Mouse (Mus musculus) lung, postnatal 0 days (tissue): Measurements from ENCODE around the gene Hps3. TPM values are rescaled to one million over a fixed set of nuclear protein-coding genes. Genes with fewer than 3 reads are reported as not detected.
"Not testable (repeated sequence)": the region's sequence is repeated elsewhere in the genome, so short reads cannot be mapped to it uniquely, and the experiment has no call there.

Experiments used
- ATAC-seq: fragments of 200-750 bp; cut with Nextera tagmentation; 2 replicates; pipeline ENCODE4 v1.8.0; 2017; ENCODE audit warnings: moderate library complexity
- DNase-seq: peaks from one replicate; pipeline ENCODE4 v3.0.0-alpha.2; 2016; ENCODE audit warnings: low spot score
- H3K27ac ChIP-seq: fragments of 300-500 bp; sonication (generic); 2 replicates; pipeline ENCODE4 v1.5.1; 2014; ENCODE audit warnings: antibody characterized with exemption, mild to moderate bottlenecking, low read length, mixed read lengths
- H3K27me3 ChIP-seq: fragments of 300-500 bp; sonication (generic); replicated peaks from 2 replicates; pipeline ENCODE4 v1.6.1; 2014; ENCODE audit warnings: low read length, mixed read lengths; ENCODE audit not compliant: insufficient read depth
- H3K36me3 ChIP-seq: fragments of 300-500 bp; sonication (generic); 2 replicates; pipeline ENCODE4 v1.6.1; 2014; ENCODE audit warnings: low read length, mixed read lengths; ENCODE audit not compliant: insufficient read depth
- H3K4me1 ChIP-seq: fragments of 300-500 bp; sonication (generic); 2 replicates; pipeline ENCODE4 v1.6.1; 2014; ENCODE audit warnings: antibody characterized with exemption, low read depth, low read length, mixed read lengths; ENCODE audit not compliant: insufficient read depth
- H3K4me2 ChIP-seq: fragments of 300-500 bp; sonication (generic); replicated peaks from 2 replicates; pipeline ENCODE4 v1.6.1; 2014; ENCODE audit warnings: low read depth, mild to moderate bottlenecking, low read length, moderate library complexity, mixed read lengths
- H3K4me3 ChIP-seq: fragments of 300-500 bp; sonication (generic); 2 replicates; pipeline ENCODE4 v1.5.1; 2014; ENCODE audit warnings: low read depth, low read length
- H3K9ac ChIP-seq: fragments of 300-500 bp; sonication (generic); replicated peaks from 2 replicates; pipeline ENCODE4 v1.6.1; 2014; ENCODE audit warnings: low read depth, mild to moderate bottlenecking
- H3K9me3 ChIP-seq: fragments of 300-500 bp; sonication (generic); 2 replicates; pipeline ENCODE4 v1.6.1; 2016; ENCODE audit warnings: low read length, mixed read lengths
- CTCF ChIP-seq: IDR thresholded peaks from 2 replicates; pipeline ENCODE4 v1.5.1; 2016; ENCODE audit warnings: antibody characterized with exemption, mild to moderate bottlenecking
- EP300 ChIP-seq: IDR thresholded peaks from 2 replicates; pipeline ENCODE4 v1.6.1; 2016; ENCODE audit warnings: antibody characterized with exemption, mild to moderate bottlenecking, control low read depth
- WGBS: fragments of 180-500 bp; shearing (Covaris S2); extraction: QIAGEN DNeasy Blood & Tissue Kit; methylation state at CpG from one replicate; pipeline ENCODE4 v1.1.7; 2014; 5-methylcytosine and 5-hydroxymethylcytosine counted together
- polyA plus RNA-seq: library from polyadenylated mRNA; unstranded; fragments of >200 nt; fragmentation: Nextera tagmentation; extraction: Ambion mirVana; gene quantifications from 2 replicates; pipeline ENCODE4 v1.2.1, GENCODE M21; 2015

Hps3 gene
- polyA plus RNA-seq, 1 experiment from 2014 or later, result 10.1 TPM

GRCm38 (mm10) chr3:19956885-19957284 lies 78.2 kb downstream of the Hps3 start, which contains the start of gene Cp:
Cp (plus strand) TSS chr3:19957054.
- Histone ChIP-seq H3K4me1 (no peaks in the 10 kb centered on the region; the same call in 1 of the 2 replicates), H3K27ac (peak within 1 kb of the TSS; percentile 43), H3K4me3 (peak within 1 kb of the TSS; percentile 20), H3K9me3 (no peaks in the 10 kb centered on the region), H3K9ac (peak within 1 kb of the TSS; percentile 20; the same call in 1 of the 2 replicates), H3K4me2 (peak within 1 kb of the TSS; percentile 33), H3K36me3 (no peaks in the 10 kb centered on the region), H3K27me3 (no peaks in the 10 kb centered on the region)
- WGBS, result 35% methylated on average over 5 of the region's 5 CpGs
- TF ChIP-seq EP300 (no peak), CTCF (no peak)
- ATAC-seq (no peak), DNase-seq (peak; percentile 68)

DNA sequence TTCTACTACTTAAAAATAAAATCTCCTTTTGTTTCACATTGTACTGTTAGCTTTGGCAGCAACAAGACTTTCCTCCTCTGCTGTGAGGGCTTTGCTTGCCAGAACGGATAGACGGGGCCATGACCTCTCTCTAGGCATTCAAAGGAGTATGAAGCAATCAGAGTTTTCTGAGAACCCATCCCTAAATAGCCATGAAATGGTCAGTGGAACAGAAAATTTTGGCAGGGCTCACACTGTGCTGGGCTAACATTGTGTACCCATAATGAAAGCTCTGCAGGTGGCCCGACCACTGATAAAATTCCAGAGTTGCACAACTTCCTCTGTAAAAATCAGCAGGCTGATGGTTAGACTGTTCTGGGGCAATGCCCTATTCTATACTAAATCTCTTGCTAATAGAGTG lies 81.2 kb downstream of the Hps3 start:
- Histone ChIP-seq H3K36me3 (no peaks in the 10 kb centered on the region), H3K4me2 (no peak overlapping the region), H3K9me3 (no peaks in the 10 kb centered on the region), H3K9ac (no peak overlapping the region), H3K4me1 (no peaks in the 10 kb centered on the region; the same call in 1 of the 2 replicates), H3K27ac (0 out of 2 replicates have a peak overlapping the region, but pooled peaks have one; percentile 38), H3K4me3 (no peak overlapping the region), H3K27me3 (no peaks in the 10 kb centered on the region)
- ATAC-seq (peak; percentile 95), DNase-seq (peak; percentile 96)
- 11% methylated on average over 3 of the region's 3 CpGs for WGBS
- TF ChIP-seq CTCF (no peak), EP300 (peak; percentile 96)

- TF ChIP-seq CTCF (no peak), EP300 (no peak)
- ATAC-seq, result 0 out of 2 replicates have a peak, but pooled peaks have one; percentile 3
Measured at GRCm38 (mm10) chr3:19953425-19953824, 81.7 kb downstream of the Hps3 start.

GRCm38 (mm10) chr3:19949401-19949800 lies 85.7 kb downstream of the Hps3 start:
- not testable (repeated sequence) for H3K4me1 ChIP-seq, H3K9ac ChIP-seq, H3K27ac ChIP-seq, DNase-seq, H3K4me2 ChIP-seq, H3K27me3 ChIP-seq, ATAC-seq, H3K9me3 ChIP-seq, H3K4me3 ChIP-seq, H3K36me3 ChIP-seq
- 80% methylated on average over 1 of the region's 1 CpGs for WGBS

More at GRCm38 (mm10) chr3:19953425-19953824, 81.7 kb downstream of the Hps3 start:
- Histone ChIP-seq H3K4me1 (no peaks in the 10 kb centered on the region; the same call in 1 of the 2 replicates), H3K9me3 (no peaks in the 10 kb centered on the region), H3K27me3 (no peaks in the 10 kb centered on the region), H3K4me2 (no peak overlapping the region), H3K36me3 (no peaks in the 10 kb centered on the region), H3K27ac (peak overlapping the region; percentile 64), H3K4me3 (no peak overlapping the region), H3K9ac (no peak overlapping the region)
- WGBS, result 32% methylated on average over 1 of the region's 1 CpGs
- DNase-seq, result no peak

DNA sequence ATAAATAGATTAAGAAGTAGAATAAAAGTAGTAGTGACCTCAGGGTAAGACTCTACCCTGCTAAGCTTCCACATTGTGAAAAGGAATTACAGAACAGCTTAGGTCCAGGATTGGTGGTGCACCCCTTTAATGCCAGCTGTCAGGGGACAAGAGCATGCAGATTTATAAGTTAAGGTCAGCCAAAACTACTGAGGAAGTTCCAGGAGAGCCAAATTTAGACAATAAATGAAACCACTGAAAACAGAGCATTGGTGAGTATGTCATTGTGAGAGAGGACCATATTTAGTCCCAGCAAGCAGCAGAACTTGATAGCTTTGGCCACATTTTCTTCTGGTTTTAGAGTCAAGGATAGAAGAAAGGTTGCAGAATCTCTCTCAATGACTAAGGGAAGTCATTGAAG lies 86.6 kb downstream of the Hps3 start:
- Histone ChIP-seq H3K27ac (no peak overlapping the region), H3K4me1 (no peaks in the 10 kb centered on the region; the same call in 1 of the 2 replicates), H3K4me3 (no peak overlapping the region), H3K36me3 (no peaks in the 10 kb centered on the region), H3K9me3 (no peaks in the 10 kb centered on the region), H3K9ac (no peak overlapping the region), H3K4me2 (no peak overlapping the region), H3K27me3 (no peaks in the 10 kb centered on the region)
- ATAC-seq (no peak), DNase-seq (no peak)
- TF ChIP-seq CTCF (no peak), EP300 (no peak)

Other genes starting within 250 kb of the Hps3 start
- gene Cp, start 78.3 kb downstream of the Hps3 start, polyA plus RNA-seq, result 76.1 and 76.4 TPM in 2 replicates
- gene Hltf, start 22.5 kb upstream of the Hps3 start, polyA plus RNA-seq, result 13.7 and 13.8 TPM in 2 replicates
- 359 and 383 TPM in 2 replicates for gene Gyg, start 120.0 kb upstream of the Hps3 start, polyA plus RNA-seq
- gene Cpa3, start 206.9 kb upstream of the Hps3 start, polyA plus RNA-seq, result 5.6 and 5.9 TPM in 2 replicates
- gene Cpb1, start 240.4 kb upstream of the Hps3 start, polyA plus RNA-seq, result 1.3 and 1.4 TPM in 2 replicates